Mouse (Mus musculus) liver, embryonic 13.5 days (tissue): Measurements from ENCODE around the gene Pou2af1. TPM values are rescaled to one million over a fixed set of nuclear protein-coding genes. Genes with fewer than 3 reads are reported as not detected.

Experiments used
- ATAC-seq: fragments of 200-750 bp; cut with Nextera tagmentation; 2 replicates; pipeline ENCODE4 v1.8.0; 2017; ENCODE audit warnings: low read depth, mild to moderate bottlenecking, moderate number of reproducible peaks, moderate library complexity
- DNase-seq: peaks from one replicate; pipeline ENCODE4 v3.0.0; 2022
- H3K27ac ChIP-seq: fragments of 300-500 bp; sonication (generic); 2 replicates; pipeline ENCODE4 v1.5.1; 2015; ENCODE audit warnings: moderate library complexity, mild to moderate bottlenecking, inconsistent platforms
- H3K27me3 ChIP-seq: fragments of 300-500 bp; sonication (generic); 2 replicates; pipeline ENCODE4 v1.6.1; 2015; ENCODE audit warnings: mild to moderate bottlenecking, inconsistent platforms
- H3K36me3 ChIP-seq: fragments of 300-500 bp; sonication (generic); 2 replicates; pipeline ENCODE4 v1.6.1; 2015; ENCODE audit warnings: mild to moderate bottlenecking, inconsistent platforms
- H3K4me1 ChIP-seq: fragments of 300-500 bp; sonication (generic); replicated peaks from 2 replicates; pipeline ENCODE4 v1.6.1; 2015; ENCODE audit warnings: inconsistent platforms
- H3K4me2 ChIP-seq: fragments of 300-500 bp; sonication (generic); 2 replicates; pipeline ENCODE4 v1.6.1; 2015; ENCODE audit warnings: inconsistent platforms, mild to moderate bottlenecking, moderate library complexity
- H3K4me3 ChIP-seq: fragments of 300-500 bp; sonication (generic); replicated peaks from 2 replicates; pipeline ENCODE4 v1.5.1; 2015; ENCODE audit warnings: mild to moderate bottlenecking, inconsistent platforms
- H3K9ac ChIP-seq: fragments of 300-500 bp; sonication (generic); 2 replicates; pipeline ENCODE4 v1.6.1; 2015; ENCODE audit warnings: mild to moderate bottlenecking, inconsistent platforms
- H3K9me3 ChIP-seq: fragments of 300-500 bp; sonication (generic); replicated peaks from 2 replicates; pipeline ENCODE4 v1.6.1; 2016; ENCODE audit warnings: inconsistent platforms
- WGBS: fragments of 180-500 bp; shearing (Covaris S2); methylation state at CpG from one replicate; pipeline ENCODE4 v1.1.7; 2015; ENCODE audit not compliant: insufficient replicate concordance; 5-methylcytosine and 5-hydroxymethylcytosine counted together
- polyA plus RNA-seq: library from polyadenylated mRNA; unstranded; fragments of >200 nt; fragmentation: Nextera tagmentation; extraction: Ambion mirVana; gene quantifications from 2 replicates; pipeline ENCODE4 v1.2.1, GENCODE M21; 2015

The Pou2af1 gene
- polyA plus RNA-seq, 1 experiment from 2014 or later, result 0.08 TPM

GRCm38 (mm10) chr9:51278500-51279381 is 65.2 kb downstream of the Pou2af1 start, which contains the start of gene Colca2:
Gene Colca2 (minus strand): TSS chr9:51278569.
- H3K27ac ChIP-seq, result no peak within 1 kb of the TSS
- H3K4me3 ChIP-seq, result peak within 1 kb of the TSS; percentile 53
- ATAC-seq (peak; percentile 83), DNase-seq (no peak)
- H3K27me3 ChIP-seq, result peaks cover 43% of the 10 kb centered on the region
- no peaks in the 10 kb centered on the region for H3K36me3 ChIP-seq
- H3K4me1 ChIP-seq, result peaks cover 4% of the 10 kb centered on the region; the same call in 1 of the 2 replicates
- H3K4me2 ChIP-seq, result peak within 1 kb of the TSS; percentile 68
- WGBS, result under 1% methylated on average over 53 of the region's 53 CpGs
- H3K9me3 ChIP-seq, result no peaks in the 10 kb centered on the region
- peak within 1 kb of the TSS; percentile 26; the same call in 1 of the 2 replicates for H3K9ac ChIP-seq

DNA sequence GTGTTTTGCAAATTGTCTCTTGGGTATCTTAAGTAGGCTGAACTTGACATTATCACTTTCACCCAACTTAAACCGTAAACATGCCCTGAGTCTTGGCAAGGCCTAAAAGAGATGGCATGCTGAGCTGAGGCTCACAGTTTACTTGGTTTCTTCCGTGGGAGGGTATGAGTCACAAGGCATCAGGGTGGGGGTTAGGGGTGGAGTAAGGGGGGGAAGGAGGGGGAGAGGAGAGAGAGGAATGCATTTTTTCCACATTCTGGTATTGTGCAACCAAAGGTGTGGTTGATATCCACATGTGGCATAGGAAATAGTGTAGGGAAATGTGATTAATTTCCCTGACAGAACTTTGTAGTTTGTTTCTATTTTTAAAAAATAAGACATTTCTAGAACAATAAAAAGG is 72.6 kb downstream of the Pou2af1 start:
- DNase-seq, result no peak
- H3K36me3 ChIP-seq, result no peaks in the 10 kb centered on the region
- H3K27ac ChIP-seq, result no peak overlapping the region
- H3K9me3 ChIP-seq, result no peaks in the 10 kb centered on the region
- no peak for ATAC-seq
- H3K4me1 ChIP-seq, result no peaks in the 10 kb centered on the region
- H3K27me3 ChIP-seq, result peaks cover 6% of the 10 kb centered on the region; the same call in 1 of the 2 replicates
- H3K9ac ChIP-seq, result no peak overlapping the region
- WGBS, result 46% methylated on average over 2 of the region's 2 CpGs
- H3K4me2 ChIP-seq, result no peak overlapping the region
- H3K4me3 ChIP-seq, result no peak overlapping the region

Other genes starting within 250 kb of the Pou2af1 start
- 7.0 and 10.0 TPM in 2 replicates for gene Sik2, start 204.6 kb upstream of the Pou2af1 start, polyA plus RNA-seq
- gene Btg4, start 152.8 kb upstream of the Pou2af1 start, polyA plus RNA-seq, result not detected in 2 replicates
- gene Layn, start 136.6 kb upstream of the Pou2af1 start, polyA plus RNA-seq, result 1.6 and 2.1 TPM in 2 replicates
- gene 4833427G06Rik, start 111.6 kb upstream of the Pou2af1 start, polyA plus RNA-seq, result not detected in 2 replicates
- 0.01 TPM in 1 of 2 replicates, not detected in the other for gene Gm32742, start 48.2 kb upstream of the Pou2af1 start, polyA plus RNA-seq
- gene Colca2, start 64.9 kb downstream of the Pou2af1 start, polyA plus RNA-seq, result 0.12 and 0.32 TPM in 2 replicates
- gene 1810046K07Rik, start 115.2 kb downstream of the Pou2af1 start, polyA plus RNA-seq, result not detected in 2 replicates